Mouse (Mus musculus) skeletal muscle tissue, adult 2 months (tissue): ENCODE data around the gene Btbd35f16.
"Not testable (repeated sequence)": the region's sequence is repeated elsewhere in the genome, so short reads cannot be mapped to it uniquely, and the experiment has no call there.

Experiments used
- DNase-seq: peaks from one replicate; pipeline ENCODE4 v3.0.0-alpha.2; 2012; ENCODE audit warnings: low read depth, low spot score

Gene Btbd35f16

DNA sequence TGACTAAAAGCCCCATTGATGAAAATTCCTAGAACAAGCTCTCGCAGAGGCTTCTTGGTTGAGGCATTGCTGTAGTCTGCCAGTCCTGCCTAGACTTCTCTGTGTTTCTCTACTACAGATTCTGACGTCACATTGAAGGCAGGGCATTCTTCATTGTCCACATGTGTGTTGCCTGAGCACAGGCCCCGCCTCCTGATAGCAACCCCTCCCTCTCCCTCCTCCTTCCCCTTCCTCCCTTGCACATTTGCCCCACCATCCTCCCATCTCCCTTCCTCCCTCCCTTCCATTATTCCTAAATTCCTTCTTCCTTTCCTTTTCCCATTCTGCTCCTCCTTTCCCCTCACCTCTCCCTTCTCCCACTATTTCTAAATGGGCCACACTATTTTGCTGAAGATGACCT lies at the start of gene Btbd35f16:
Gene Btbd35f16, minus strand, starts transcription at position 101 of the 400 bp plus-strand sequence.
- not testable (repeated sequence) for DNase-seq
